Mouse (Mus musculus) hindbrain, postnatal 0 days (tissue): ENCODE results near the gene Ppm1d. TPM values are rescaled to one million over a fixed set of nuclear protein-coding genes. Genes with fewer than 3 reads are reported as not detected.
A peak's percentile ranks its signal among the peaks of the same experiment; 100 is the strongest.

Experiments
- ATAC-seq: fragments of 200-750 bp; cut with Nextera tagmentation; 2 replicates; pipeline ENCODE4 v1.8.0; 2017; ENCODE audit warnings: mild to moderate bottlenecking, moderate TSS enrichment, moderate library complexity
- DNase-seq: peaks from one replicate; pipeline ENCODE4 v3.0.0-alpha.2; 2015; ENCODE audit warnings: low spot score
- H3K27ac ChIP-seq: fragments of 300-500 bp; sonication (generic); 2 replicates; pipeline ENCODE4 v1.5.1; 2014; ENCODE audit warnings: mild to moderate bottlenecking
- H3K27me3 ChIP-seq: fragments of 300-500 bp; sonication (generic); 2 replicates; pipeline ENCODE4 v1.6.1; 2014; ENCODE audit warnings: low read length, mixed read lengths; ENCODE audit not compliant: insufficient read depth
- H3K36me3 ChIP-seq: fragments of 300-500 bp; sonication (generic); 2 replicates; pipeline ENCODE4 v1.6.1; 2014; ENCODE audit warnings: low read length, mixed read lengths; ENCODE audit not compliant: insufficient read depth
- H3K4me1 ChIP-seq: fragments of 300-500 bp; sonication (generic); 2 replicates; pipeline ENCODE4 v1.6.1; 2014; ENCODE audit warnings: antibody characterized with exemption, low read length, mixed read lengths; ENCODE audit not compliant: insufficient read depth
- H3K4me2 ChIP-seq: fragments of 300-500 bp; sonication (generic); 2 replicates; pipeline ENCODE4 v1.6.1; 2014; ENCODE audit warnings: low read depth, mild to moderate bottlenecking, low read length, moderate library complexity, mixed read lengths
- H3K4me3 ChIP-seq: fragments of 300-500 bp; sonication (generic); 2 replicates; pipeline ENCODE4 v1.5.1; 2014; ENCODE audit warnings: low read length
- H3K9ac ChIP-seq: fragments of 300-500 bp; sonication (generic); replicated peaks from 2 replicates; pipeline ENCODE4 v1.6.1; 2014; ENCODE audit warnings: mild to moderate bottlenecking, low read length, moderate library complexity, mixed read lengths
- H3K9me3 ChIP-seq: fragments of 300-500 bp; sonication (generic); 2 replicates; pipeline ENCODE4 v1.6.1; 2016; ENCODE audit warnings: low read length, mixed read lengths
- CTCF ChIP-seq: IDR thresholded peaks from 2 replicates; pipeline ENCODE4 v1.5.1; 2016; ENCODE audit warnings: antibody characterized with exemption, control low read depth, low read depth
- WGBS: fragments of 180-500 bp; shearing (Covaris S2); extraction: QIAGEN DNeasy Blood & Tissue Kit; methylation state at CpG from one replicate; pipeline ENCODE4 v1.1.7; 2014; 5-methylcytosine and 5-hydroxymethylcytosine counted together
- polyA plus RNA-seq: library from polyadenylated mRNA; unstranded; fragments of >200 nt; fragmentation: Nextera tagmentation; extraction: Ambion mirVana; gene quantifications from 2 replicates; pipeline ENCODE4 v1.2.1, GENCODE M21; 2015
- total RNA-seq: library from RNA; depleted of rRNA; stranded (reverse); fragments of >200 nt; gene quantifications from 2 replicates; pipeline ENCODE4 v1.2.3, GENCODE M21; 2014

Gene Ppm1d
- total and polyA plus RNA-seq, 2 experiments from 2014 or later: 11.4 to 14.5 TPM

GRCm38 (mm10) chr11:85328717-85329116, 17.7 kb downstream of the Ppm1d start:
- Histone ChIP-seq H3K4me2 (no peak overlapping the region), H3K9me3 (no peaks in the 10 kb centered on the region), H3K4me1 (0 out of 2 replicates have a peak, but pooled peaks cover 4% of the 10 kb centered on the region), H3K27ac (no peak overlapping the region), H3K9ac (no peak overlapping the region), H3K4me3 (no peak overlapping the region), H3K27me3 (no peaks in the 10 kb centered on the region), H3K36me3 (peaks cover 6% of the 10 kb centered on the region; the same call in 1 of the 2 replicates)
- ATAC-seq (no peak), DNase-seq (no peak)
- no peak for TF ChIP-seq CTCF
- over 99% methylated on average over 3 of the region's 3 CpGs for WGBS

GRCm38 (mm10) chr11:85329167-85329894, 18.3 kb downstream of the Ppm1d start:
- H3K9me3 ChIP-seq: no peaks in the 10 kb centered on the region
- H3K4me2 ChIP-seq: no peak overlapping the region
- TF ChIP-seq CTCF: no peak
- DNase-seq (peak; percentile 23), ATAC-seq (no peak)
- WGBS: 76% methylated on average over 7 of the region's 7 CpGs
- no peak overlapping the region for H3K4me3 ChIP-seq
- no peaks in the 10 kb centered on the region for H3K27me3 ChIP-seq
- no peak overlapping the region for H3K9ac ChIP-seq
- 0 out of 2 replicates have a peak, but pooled peaks cover 4% of the 10 kb centered on the region for H3K4me1 ChIP-seq
- peaks cover 6% of the 10 kb centered on the region; the same call in 1 of the 2 replicates for H3K36me3 ChIP-seq
- no peak overlapping the region for H3K27ac ChIP-seq

- TF ChIP-seq CTCF: peak; percentile 65
- 45% methylated on average over 4 of the region's 4 CpGs for WGBS
- DNase-seq (peak; percentile 45), ATAC-seq (no peak)
- Histone ChIP-seq H3K9ac (no peak overlapping the region), H3K4me2 (no peak overlapping the region), H3K4me1 (no peaks in the 10 kb centered on the region), H3K27ac (no peak overlapping the region), H3K9me3 (no peaks in the 10 kb centered on the region), H3K4me3 (no peak overlapping the region), H3K36me3 (peaks cover 18% of the 10 kb centered on the region; the same call in 1 of the 2 replicates), H3K27me3 (no peaks in the 10 kb centered on the region)
Measured at GRCm38 (mm10) chr11:85334778-85335177, 23.7 kb downstream of the Ppm1d start.

GRCm38 (mm10) chr11:85339173-85339831, 28.3 kb downstream of the Ppm1d start:
- 94% methylated on average over 6 of the region's 6 CpGs for WGBS
- DNase-seq (no peak), ATAC-seq (no peak)
- H3K4me1 ChIP-seq: no peaks in the 10 kb centered on the region
- H3K36me3 ChIP-seq: peaks cover 30% of the 10 kb centered on the region; the same call in 1 of the 2 replicates
- no peak overlapping the region for H3K4me3 ChIP-seq
- H3K4me2 ChIP-seq: no peak overlapping the region
- H3K9me3 ChIP-seq: no peaks in the 10 kb centered on the region
- H3K27ac ChIP-seq: no peak overlapping the region
- H3K27me3 ChIP-seq: no peaks in the 10 kb centered on the region
- no peak for TF ChIP-seq CTCF
- H3K9ac ChIP-seq: no peak overlapping the region

GRCm38 (mm10) chr11:85340070-85340616, 29.1 kb downstream of the Ppm1d start:
- no peak overlapping the region for H3K4me2 ChIP-seq
- H3K4me3 ChIP-seq: no peak overlapping the region
- no peaks in the 10 kb centered on the region for H3K9me3 ChIP-seq
- H3K4me1 ChIP-seq: no peaks in the 10 kb centered on the region
- no peak for TF ChIP-seq CTCF
- ATAC-seq (no peak), DNase-seq (no peak)
- H3K9ac ChIP-seq: no peak overlapping the region
- no peaks in the 10 kb centered on the region for H3K27me3 ChIP-seq
- WGBS: 90% methylated on average over 7 of the region's 7 CpGs
- H3K27ac ChIP-seq: no peak overlapping the region
- peaks cover 30% of the 10 kb centered on the region; the same call in 1 of the 2 replicates for H3K36me3 ChIP-seq

- H3K27ac ChIP-seq: peak within 1 kb of the TSS; percentile 49; the same call in 1 of the 2 replicates
- WGBS: under 1% methylated on average over 47 of the region's 47 CpGs
- no peaks in the 10 kb centered on the region for H3K9me3 ChIP-seq
- H3K36me3 ChIP-seq: no peaks in the 10 kb centered on the region
- TF ChIP-seq CTCF: no peak
- H3K27me3 ChIP-seq: no peaks in the 10 kb centered on the region
- H3K4me3 ChIP-seq: peak within 1 kb of the TSS; percentile 70
- ATAC-seq: peak; percentile 99
- peaks cover 5% of the 10 kb centered on the region; the same call in 1 of the 2 replicates for H3K4me1 ChIP-seq
- DNase-seq: peak; percentile 99
- H3K4me2 ChIP-seq: peak within 1 kb of the TSS; percentile 63
- H3K9ac ChIP-seq: peak within 1 kb of the TSS; percentile 70
Measured at GRCm38 (mm10) chr11:85352539-85353380, 41.7 kb downstream of the Ppm1d start, which contains the start of gene Bcas3. Gene Bcas3 (plus strand): TSS chr11:85353167.
